Mouse (Mus musculus) liver, embryonic 16.5 days (tissue): Measurements from ENCODE around the gene Kctd11. TPM values are rescaled to one million over a fixed set of nuclear protein-coding genes. Genes with fewer than 3 reads are reported as not detected.
"Not testable (repeated sequence)": the region's sequence is repeated elsewhere in the genome, so short reads cannot be mapped to it uniquely, and the experiment has no call there.

Source experiments
- ATAC-seq: fragments of 200-750 bp; cut with Nextera tagmentation; 2 replicates; pipeline ENCODE4 v1.8.0; 2017; ENCODE audit warnings: low read depth, mild to moderate bottlenecking, moderate number of reproducible peaks, moderate library complexity
- H3K27ac ChIP-seq: fragments of 300-500 bp; sonication (generic); 2 replicates; pipeline ENCODE4 v1.5.1; 2014; ENCODE audit warnings: mild to moderate bottlenecking, low read length
- H3K27me3 ChIP-seq: fragments of 300-500 bp; sonication (generic); 2 replicates; pipeline ENCODE4 v1.6.1; 2014; ENCODE audit warnings: low read depth, low read length, mixed read lengths; ENCODE audit not compliant: control insufficient read depth, insufficient read depth
- H3K36me3 ChIP-seq: fragments of 300-500 bp; sonication (generic); 2 replicates; pipeline ENCODE4 v1.6.1; 2014; ENCODE audit warnings: mild to moderate bottlenecking; ENCODE audit not compliant: control insufficient read depth, insufficient read depth
- H3K4me1 ChIP-seq: fragments of 300-500 bp; sonication (generic); 2 replicates; pipeline ENCODE4 v1.6.1; 2014; ENCODE audit warnings: low read depth, low read length, mixed read lengths; ENCODE audit not compliant: control insufficient read depth
- H3K4me2 ChIP-seq: fragments of 300-500 bp; sonication (generic); 2 replicates; pipeline ENCODE4 v1.6.1; 2014; ENCODE audit warnings: low read depth, low read length, mixed read lengths
- H3K4me3 ChIP-seq: fragments of 300-500 bp; sonication (generic); 2 replicates; pipeline ENCODE4 v1.5.1; 2014; ENCODE audit warnings: low read depth, mild to moderate bottlenecking, low read length
- H3K9ac ChIP-seq: fragments of 300-500 bp; sonication (generic); 2 replicates; pipeline ENCODE4 v1.6.1; 2014; ENCODE audit warnings: low read depth, low read length
- H3K9me3 ChIP-seq: fragments of 300-500 bp; sonication (generic); replicated peaks from 2 replicates; pipeline ENCODE4 v1.6.1; 2016; ENCODE audit warnings: low read length; ENCODE audit not compliant: control insufficient read depth
- WGBS: fragments of 180-500 bp; shearing (Covaris S2); extraction: QIAGEN DNeasy Blood & Tissue Kit; methylation state at CpG from one replicate; pipeline ENCODE4 v1.1.7; 2014; ENCODE audit not compliant: insufficient replicate concordance; 5-methylcytosine and 5-hydroxymethylcytosine counted together
- polyA plus RNA-seq: library from polyadenylated mRNA; unstranded; fragments of >200 nt; fragmentation: Nextera tagmentation; extraction: Ambion mirVana; gene quantifications from 2 replicates; pipeline ENCODE4 v1.2.1, GENCODE M21; 2015

Gene Kctd11
- polyA plus RNA-seq, result 1.3 and 1.4 TPM in 2 replicates

- Histone ChIP-seq H3K9me3 (no peaks in the 10 kb centered on the region), H3K9ac (peak within 1 kb of the TSS; percentile 72), H3K27me3 (no peaks in the 10 kb centered on the region), H3K4me1 (peaks cover 62% of the 10 kb centered on the region), H3K36me3 (no peaks in the 10 kb centered on the region), H3K4me3 (peak within 1 kb of the TSS; percentile 67), H3K27ac (peak within 1 kb of the TSS; percentile 92), H3K4me2 (peak within 1 kb of the TSS; percentile 93)
- under 1% methylated on average over 46 of the region's 46 CpGs for WGBS
- peak; percentile 84 for ATAC-seq
Measured at GRCm38 (mm10) chr11:69880853-69881603, at the start of gene Kctd11. Gene Kctd11, minus strand, starts transcription at chr11:69881406.

GRCm38 (mm10) chr11:69930176-69930575, 49.0 kb upstream of the Kctd11 start:
- H3K9me3 ChIP-seq, H3K4me2 ChIP-seq, H3K36me3 ChIP-seq, H3K4me3 ChIP-seq, H3K27ac ChIP-seq, ATAC-seq, H3K9ac ChIP-seq, H3K27me3 ChIP-seq: not testable (repeated sequence)
- 78% methylated on average over 8 of the region's 8 CpGs for WGBS
- H3K4me1 ChIP-seq, result peaks cover 11% of the 10 kb centered on the region

- no peak for ATAC-seq
- peaks cover 5% of the 10 kb centered on the region for H3K27me3 ChIP-seq
- no peak overlapping the region for H3K9ac ChIP-seq
- WGBS, result 30% methylated on average over 4 of the region's 4 CpGs
- no peak overlapping the region for H3K4me3 ChIP-seq
- H3K4me1 ChIP-seq, result peaks cover 7% of the 10 kb centered on the region
- no peak overlapping the region for H3K27ac ChIP-seq
- H3K9me3 ChIP-seq, result no peaks in the 10 kb centered on the region
- no peak overlapping the region for H3K4me2 ChIP-seq
- no peaks in the 10 kb centered on the region for H3K36me3 ChIP-seq
Measured at GRCm38 (mm10) chr11:69929712-69930111, 48.5 kb upstream of the Kctd11 start.

- H3K36me3 ChIP-seq, result no peaks in the 10 kb centered on the region
- H3K4me2 ChIP-seq, result no peak overlapping the region
- peaks cover 17% of the 10 kb centered on the region for H3K4me1 ChIP-seq
- 86% methylated on average over 2 of the region's 2 CpGs for WGBS
- no peaks in the 10 kb centered on the region for H3K9me3 ChIP-seq
- H3K9ac ChIP-seq, result no peak overlapping the region
- no peak overlapping the region for H3K27ac ChIP-seq
- no peaks in the 10 kb centered on the region for H3K27me3 ChIP-seq
- H3K4me3 ChIP-seq, result no peak overlapping the region
- ATAC-seq, result no peak
Measured at GRCm38 (mm10) chr11:69927501-69927900, 46.3 kb upstream of the Kctd11 start.

- 66% methylated on average over 3 of the region's 3 CpGs for whole genome bisulfite sequencing
- Histone ChIP-seq H3K9me3 (no peaks in the 10 kb centered on the region), H3K36me3 (peaks cover 13% of the 10 kb centered on the region), H3K27ac (peak overlapping the region; percentile 99), H3K4me3 (peak overlapping the region; percentile 96), H3K4me2 (peak overlapping the region; percentile 92), H3K27me3 (no peaks in the 10 kb centered on the region), H3K4me1 (peaks cover 37% of the 10 kb centered on the region), H3K9ac (peak overlapping the region; percentile 80)
- no peak for ATAC-seq
Measured at GRCm38 (mm10) chr11:69922796-69923195, 41.6 kb upstream of the Kctd11 start.

GRCm38 (mm10) chr11:69922012-69922756, 41.0 kb upstream of the Kctd11 start:
- Histone ChIP-seq H3K4me2 (peak overlapping the region; percentile 92), H3K27ac (peak overlapping the region; percentile 99), H3K4me1 (peaks cover 43% of the 10 kb centered on the region), H3K36me3 (peaks cover 19% of the 10 kb centered on the region), H3K9me3 (no peaks in the 10 kb centered on the region), H3K27me3 (no peaks in the 10 kb centered on the region), H3K4me3 (peak overlapping the region; percentile 96), H3K9ac (peak overlapping the region; percentile 80)
- no peak for ATAC-seq
- 2% methylated on average over 12 of the region's 12 CpGs for WGBS

GRCm38 (mm10) chr11:69921114-69922011, 40.2 kb upstream of the Kctd11 start, which contains the start of gene Eif5a:
Gene Eif5a, minus strand, starts transcription at chr11:69921958.
- Histone ChIP-seq H3K36me3 (peaks cover 25% of the 10 kb centered on the region), H3K4me3 (peak within 1 kb of the TSS; percentile 96), H3K9ac (peak within 1 kb of the TSS; percentile 98), H3K4me2 (peak within 1 kb of the TSS; percentile 92), H3K9me3 (no peaks in the 10 kb centered on the region), H3K4me1 (peaks cover 51% of the 10 kb centered on the region), H3K27me3 (no peaks in the 10 kb centered on the region), H3K27ac (peak within 1 kb of the TSS; percentile 99)
- under 1% methylated on average over 78 of the region's 78 CpGs for WGBS
- ATAC-seq, result peak; percentile 90

- Histone ChIP-seq H3K9ac (peak overlapping the region; percentile 98), H3K27ac (peak overlapping the region; percentile 99), H3K4me2 (peak overlapping the region; percentile 90), H3K4me1 (peaks cover 60% of the 10 kb centered on the region), H3K9me3 (no peaks in the 10 kb centered on the region), H3K36me3 (peaks cover 33% of the 10 kb centered on the region), H3K4me3 (peak overlapping the region; percentile 96), H3K27me3 (no peaks in the 10 kb centered on the region)
- WGBS, result under 1% methylated on average over 47 of the region's 65 CpGs
- peak; percentile 7 for ATAC-seq
Measured at GRCm38 (mm10) chr11:69920266-69921031, 39.2 kb upstream of the Kctd11 start.
